Mouse (Mus musculus): ENCODE measurements at regions not wholly inside any gene's neighbourhood (a gene's known extent, or its start where the extent isn't known, plus 50 kb on each side); places are given as distances from the start of the nearest gene placed in this dataset.

GRCm38 (mm10) chr13:43990281-43991101, 205.9 kb downstream of the Cd83 start:
- TF ChIP-seq CTCF (IDR thresholded peaks at IDR 0.05; ENCODE audit: insufficient read depth, low read length) = no peak
- TF ChIP-seq POLR2A (IDR thresholded peaks at IDR 0.05; ENCODE audit: borderline replicate concordance, extremely low read depth, low read depth, low read length) = no peak

Data from lung, adult 2 months (tissue).